Mouse (Mus musculus): ENCODE data around the gene Apoo. TPM values are rescaled to one million over a fixed set of nuclear protein-coding genes. Genes with fewer than 3 reads are reported as not detected.
"Not testable (repeated sequence)": the region's sequence is repeated elsewhere in the genome, so short reads cannot be mapped to it uniquely, and the experiment has no call there.

The Apoo gene
- total RNA-seq (2014; rRNA removed) (69.9 and 76.6 TPM in 2 replicates), polyA plus RNA-seq (2015; fragmentation: Nextera tagmentation; extraction: Ambion mirVana) (142 and 156 TPM in 2 replicates)

DNA sequence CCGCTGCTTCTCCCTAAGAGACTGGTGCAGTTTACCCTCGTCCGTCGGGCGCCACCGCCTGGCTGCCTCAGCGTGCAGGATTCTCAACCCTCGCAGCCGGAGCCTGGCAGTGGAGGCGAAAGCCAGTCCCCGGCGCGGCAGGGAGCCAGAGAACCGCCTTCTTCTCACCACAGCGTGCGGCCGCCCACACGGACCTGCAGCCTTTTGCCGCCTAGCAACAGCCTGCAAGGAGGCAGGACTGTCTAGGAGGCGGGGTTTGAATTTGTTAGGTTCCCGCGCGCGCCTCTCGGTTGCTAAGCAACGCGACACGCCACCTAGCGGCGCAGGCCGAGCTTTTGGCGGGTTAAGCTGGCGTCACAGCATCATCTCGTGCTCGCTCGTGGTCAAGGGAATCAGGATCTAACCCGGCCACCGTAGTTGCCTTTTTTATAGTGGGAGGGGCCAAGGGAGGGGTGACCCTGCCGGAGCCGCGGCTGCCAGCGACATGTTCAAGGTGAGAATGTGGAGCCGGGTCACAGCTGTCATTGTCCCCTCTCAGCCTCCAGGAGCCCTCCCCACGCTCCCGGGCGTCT lies at the start of gene Apoo, which contains the start of gene Fam90a1b:
Gene Apoo (plus strand): TSS at position 448 of the 572 bp plus-strand sequence.
Gene Fam90a1b (minus strand): TSS at position 108 of the 572 bp plus-strand sequence.
- peak; percentile 81 for TF ChIP-seq CTCF (IDR thresholded peaks at IDR 0.05; ENCODE audit: low read depth)
- Histone ChIP-seq H3K27me3 (ENCODE audit: insufficient read depth, low read length) (peaks cover 13% of the 10 kb centered on the region), H3K36me3 (ENCODE audit: insufficient read depth) (no peaks in the 10 kb centered on the region), H3K9ac (peak within 1 kb of the TSS; percentile 57), H3K4me1 (ENCODE audit: insufficient read depth) (no peaks in the 10 kb centered on the region), H3K4me2 (ENCODE audit: low read depth) (peak within 1 kb of the TSS; percentile 47), H3K4me3 (ENCODE audit: low read depth, low read length) (peak within 1 kb of the TSS; percentile 59), H3K9me3 (ENCODE audit: low read length) (no peaks in the 10 kb centered on the region), H3K27ac (ENCODE audit: low read depth, low read length) (peak within 1 kb of the TSS; percentile 62)
- ATAC-seq (peak; percentile 98), DNase-seq (peak; percentile 96)
- 24% methylated on average over 46 of the region's 46 CpGs for WGBS

DNA sequence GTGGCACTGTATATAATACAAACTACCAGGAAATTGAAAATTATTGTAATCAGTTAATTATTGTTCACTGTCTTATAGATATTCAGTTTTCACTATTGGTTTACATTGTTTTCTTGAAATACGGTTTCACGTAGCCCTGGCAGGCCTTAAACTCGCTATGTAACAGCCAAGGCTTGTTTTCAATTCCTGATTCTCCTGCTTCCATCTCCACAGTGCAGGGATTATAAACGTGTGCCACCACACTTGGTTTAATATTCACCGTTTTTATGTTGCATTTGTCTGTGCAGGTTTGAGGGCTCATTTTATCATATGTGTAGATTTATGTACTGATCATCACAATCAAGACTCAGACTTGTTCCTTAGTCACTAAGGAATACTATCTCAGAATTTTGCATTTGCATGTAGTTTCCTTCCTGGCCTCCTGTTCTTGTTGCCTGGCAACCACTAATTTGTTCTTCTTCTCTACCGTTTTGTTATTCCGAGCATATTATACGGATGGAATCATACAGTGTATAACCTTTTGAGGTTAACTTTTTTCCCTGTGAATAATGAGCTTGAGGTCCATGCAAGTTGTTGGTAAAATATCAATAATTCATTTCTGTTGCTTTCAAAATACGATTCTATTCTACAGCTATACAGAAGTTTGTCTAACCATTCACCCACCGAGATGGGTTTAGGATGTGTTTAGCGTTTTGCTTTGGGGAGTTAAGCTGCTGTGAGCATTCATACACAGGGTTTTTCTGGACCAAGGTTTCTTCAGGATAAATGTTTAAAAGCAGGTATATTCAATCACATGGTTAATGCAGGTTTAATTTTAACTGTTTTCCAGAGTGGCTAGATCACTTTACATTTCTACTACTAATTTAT lies 45.6 kb upstream of the Apoo start:
- ATAC-seq (peak; percentile 89), DNase-seq (peak; percentile 50)
- no peaks in the 10 kb centered on the region for H3K9me3 ChIP-seq (ENCODE audit: low read length)
- no peak overlapping the region for H3K4me3 ChIP-seq (ENCODE audit: low read depth, low read length)
- no peaks in the 10 kb centered on the region for H3K27me3 ChIP-seq (ENCODE audit: insufficient read depth, low read length)
- no peaks in the 10 kb centered on the region for H3K4me1 ChIP-seq (ENCODE audit: insufficient read depth)
- H3K4me2 ChIP-seq (ENCODE audit: low read depth): no peak overlapping the region
- peak overlapping the region; percentile 54 for H3K27ac ChIP-seq (ENCODE audit: low read depth, low read length)
- no peaks in the 10 kb centered on the region for H3K36me3 ChIP-seq (ENCODE audit: insufficient read depth)
- WGBS: 42% methylated on average over 11 of the region's 11 CpGs
- no peak for TF ChIP-seq CTCF (IDR thresholded peaks at IDR 0.05; ENCODE audit: low read depth)
- no peak overlapping the region for H3K9ac ChIP-seq

DNA sequence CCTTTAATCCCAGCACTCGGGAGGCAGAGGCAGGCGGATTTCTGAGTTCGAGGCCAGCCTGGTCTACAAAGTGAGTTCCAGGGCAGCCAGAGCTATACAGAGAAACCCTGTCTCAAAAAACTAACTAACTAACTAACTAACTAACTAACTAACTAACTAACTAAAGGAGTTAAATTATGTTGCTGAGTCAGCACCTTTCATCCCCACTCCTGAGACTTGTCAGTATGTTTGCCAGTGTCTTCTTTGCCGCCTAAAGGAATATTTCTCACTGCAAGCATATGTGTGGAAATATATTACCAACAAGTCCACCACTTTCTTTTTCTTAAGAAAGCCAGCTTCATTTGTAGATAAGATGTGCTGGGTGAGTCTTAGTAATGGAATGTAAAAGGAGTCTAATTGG lies 23.3 kb upstream of the Apoo start:
- ATAC-seq; H3K4me3 ChIP-seq (ENCODE audit: low read depth, low read length); H3K4me1 ChIP-seq (ENCODE audit: insufficient read depth); H3K9ac ChIP-seq; DNase-seq; H3K27ac ChIP-seq (ENCODE audit: low read depth, low read length); H3K4me2 ChIP-seq (ENCODE audit: low read depth); H3K27me3 ChIP-seq (ENCODE audit: insufficient read depth, low read length); H3K9me3 ChIP-seq (ENCODE audit: low read length); H3K36me3 ChIP-seq (ENCODE audit: insufficient read depth): not testable (repeated sequence)
- WGBS: 95% methylated on average over 4 of the region's 4 CpGs

DNA sequence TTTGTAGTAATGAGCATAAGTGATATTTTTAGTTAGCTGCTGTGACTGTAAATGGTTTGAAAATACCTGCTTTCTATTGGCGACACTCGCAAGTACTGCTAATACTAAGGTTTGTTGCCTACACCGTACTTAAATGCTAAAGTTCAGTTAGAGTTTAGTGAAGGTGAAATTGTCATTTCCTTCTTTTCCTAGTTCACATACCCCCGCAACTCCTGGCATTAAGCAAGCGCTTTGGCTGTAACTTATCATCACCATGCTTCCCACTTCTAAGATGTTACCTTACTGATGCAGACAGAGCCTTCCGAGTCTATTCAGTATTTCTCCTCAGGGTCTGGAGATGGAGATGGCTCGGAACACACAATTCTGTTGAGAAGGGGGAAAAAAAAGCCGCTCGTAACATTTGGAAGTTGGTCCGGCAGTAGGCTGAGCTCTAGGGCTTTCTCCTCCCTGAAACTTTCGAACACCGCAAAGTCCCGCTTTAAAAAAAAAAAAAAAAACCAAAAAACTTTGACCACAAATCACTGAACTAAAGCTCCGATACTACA lies 1.5 kb upstream of the Apoo start:
- Histone ChIP-seq H3K27me3 (ENCODE audit: insufficient read depth, low read length) (peaks cover 13% of the 10 kb centered on the region), H3K9me3 (ENCODE audit: low read length) (no peaks in the 10 kb centered on the region), H3K27ac (ENCODE audit: low read depth, low read length) (no peak overlapping the region), H3K4me1 (ENCODE audit: insufficient read depth) (no peaks in the 10 kb centered on the region), H3K36me3 (ENCODE audit: insufficient read depth) (no peaks in the 10 kb centered on the region), H3K4me3 (ENCODE audit: low read depth, low read length) (no peak overlapping the region; the same call in 1 of the 2 replicates), H3K9ac (no peak overlapping the region), H3K4me2 (ENCODE audit: low read depth) (0 out of 2 replicates have a peak overlapping the region, but pooled peaks have one; percentile 40)
- ATAC-seq (no peak), DNase-seq (peak; percentile 33)
- 30% methylated on average over 14 of the region's 14 CpGs for WGBS
- TF ChIP-seq CTCF (IDR thresholded peaks at IDR 0.05; ENCODE audit: low read depth): no peak

DNA sequence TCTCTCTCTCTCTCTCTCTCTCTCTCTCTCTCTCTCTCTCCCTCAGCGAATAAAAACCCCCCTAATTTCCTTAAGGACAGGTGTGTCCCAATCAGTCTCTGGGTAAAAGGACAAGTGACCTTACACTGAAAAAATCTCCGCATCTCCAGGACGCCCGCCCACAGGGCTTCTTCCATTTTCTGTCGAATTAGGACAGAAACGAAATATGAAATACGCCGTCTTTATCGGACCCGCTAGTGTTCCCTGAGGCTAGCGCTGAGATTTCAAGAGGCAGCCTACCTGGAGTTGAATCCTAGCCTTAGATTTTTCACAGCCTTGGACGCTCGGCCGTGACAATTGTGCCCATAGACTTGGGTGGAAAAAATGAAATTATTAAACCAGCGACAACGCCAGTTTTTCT lies 888 bp upstream of the Apoo start:
- H3K36me3 ChIP-seq (ENCODE audit: insufficient read depth): no peaks in the 10 kb centered on the region
- no peaks in the 10 kb centered on the region for H3K9me3 ChIP-seq (ENCODE audit: low read length)
- DNase-seq (peak; percentile 56), ATAC-seq (no peak)
- H3K4me3 ChIP-seq (ENCODE audit: low read depth, low read length): peak overlapping the region; percentile 59
- no peak for TF ChIP-seq CTCF (IDR thresholded peaks at IDR 0.05; ENCODE audit: low read depth)
- H3K27ac ChIP-seq (ENCODE audit: low read depth, low read length): no peak overlapping the region
- peaks cover 13% of the 10 kb centered on the region for H3K27me3 ChIP-seq (ENCODE audit: insufficient read depth, low read length)
- no peaks in the 10 kb centered on the region for H3K4me1 ChIP-seq (ENCODE audit: insufficient read depth)
- no peak overlapping the region for H3K9ac ChIP-seq
- H3K4me2 ChIP-seq (ENCODE audit: low read depth): peak overlapping the region; percentile 40
- 30% methylated on average over 16 of the region's 16 CpGs for WGBS

DNA sequence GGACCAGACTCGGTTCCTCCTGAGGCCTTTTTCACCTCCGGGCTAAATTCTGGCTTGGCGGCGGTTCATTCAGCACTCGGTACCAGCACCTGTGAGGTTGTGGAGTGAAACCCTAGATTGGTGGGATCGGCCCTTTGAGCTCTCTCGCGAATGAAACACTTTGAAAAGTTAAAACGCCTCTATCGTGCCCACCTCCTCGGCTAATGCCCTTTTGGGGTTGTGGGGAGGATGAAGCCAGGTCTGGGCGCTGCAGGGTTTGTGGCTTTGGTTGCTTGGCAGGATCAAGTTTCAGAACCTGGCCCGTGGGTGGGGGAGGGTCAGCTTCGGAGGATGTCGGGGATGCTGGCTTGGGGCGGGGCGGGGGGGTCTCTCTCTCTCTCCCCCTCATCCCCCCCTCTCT lies 331 bp downstream of the Apoo start:
- H3K4me1 ChIP-seq (ENCODE audit: insufficient read depth): no peaks in the 10 kb centered on the region
- ATAC-seq: peak; percentile 21
- no peaks in the 10 kb centered on the region for H3K36me3 ChIP-seq (ENCODE audit: insufficient read depth)
- peak overlapping the region; percentile 62 for H3K27ac ChIP-seq (ENCODE audit: low read depth, low read length)
- TF ChIP-seq CTCF (IDR thresholded peaks at IDR 0.05; ENCODE audit: low read depth): no peak
- DNase-seq: no peak
- peak overlapping the region; percentile 47 for H3K4me2 ChIP-seq (ENCODE audit: low read depth)
- peak overlapping the region; percentile 57 for H3K9ac ChIP-seq
- H3K27me3 ChIP-seq (ENCODE audit: insufficient read depth, low read length): peaks cover 13% of the 10 kb centered on the region
- no peaks in the 10 kb centered on the region for H3K9me3 ChIP-seq (ENCODE audit: low read length)
- WGBS: 24% methylated on average over 17 of the region's 17 CpGs
- H3K4me3 ChIP-seq (ENCODE audit: low read depth, low read length): peak overlapping the region; percentile 59

All from forebrain, postnatal 0 days (tissue).